Mouse (Mus musculus) E14TG2a.4 (cell line): ENCODE data around the gene Slc22a6.

Source experiments
- H3K27me3 ChIP-seq: 2 replicates; pipeline ENCODE4 v1.6.1; 2014; ENCODE audit warnings: low read length, control low read depth; ENCODE audit not compliant: insufficient read depth
- H3K36me3 ChIP-seq: 2 replicates; pipeline ENCODE4 v1.6.1; 2014; ENCODE audit warnings: low read length, control low read depth; ENCODE audit not compliant: insufficient read depth
- H3K4me1 ChIP-seq: replicated peaks from 2 replicates; pipeline ENCODE4 v1.6.1; 2014; ENCODE audit warnings: low read depth, low read length, control low read depth
- H3K4me3 ChIP-seq: replicated peaks from 2 replicates; pipeline ENCODE4 v1.5.1; 2014; ENCODE audit warnings: mild to moderate bottlenecking, low read length
- H3K9me3 ChIP-seq: 2 replicates; pipeline ENCODE4 v1.6.1; 2014; ENCODE audit warnings: low read length, control low read depth
- CTCF ChIP-seq: conservative IDR thresholded peaks from 2 replicates; pipeline ENCODE4 v1.5.1; 2014; ENCODE audit warnings: low read length
- NANOG ChIP-seq: IDR thresholded peaks from 2 replicates; pipeline ENCODE4 v1.6.1; 2014; ENCODE audit warnings: borderline replicate concordance, low read length, mixed read lengths
- POU5F1 ChIP-seq: IDR thresholded peaks from 2 replicates; pipeline ENCODE4 v1.6.1; 2014; ENCODE audit warnings: low read length, borderline replicate concordance

Gene Slc22a6

GRCm38 (mm10) chr19:8597269-8597668 is 20.6 kb upstream of the Slc22a6 start:
- Histone ChIP-seq H3K9me3 (no peaks in the 10 kb centered on the region), H3K27me3 (peaks cover 7% of the 10 kb centered on the region; the same call in 1 of the 2 replicates), H3K4me3 (no peak overlapping the region), H3K4me1 (peaks cover 12% of the 10 kb centered on the region), H3K36me3 (no peaks in the 10 kb centered on the region)
- TF ChIP-seq POU5F1: no peak
- no peak for TF ChIP-seq NANOG
- no peak for TF ChIP-seq CTCF

GRCm38 (mm10) chr19:8599229-8599628 is 18.6 kb upstream of the Slc22a6 start:
- H3K9me3 ChIP-seq: no peaks in the 10 kb centered on the region
- TF ChIP-seq NANOG: no peak
- TF ChIP-seq POU5F1: no peak
- no peak for TF ChIP-seq CTCF
- H3K4me3 ChIP-seq: no peak overlapping the region

DNA sequence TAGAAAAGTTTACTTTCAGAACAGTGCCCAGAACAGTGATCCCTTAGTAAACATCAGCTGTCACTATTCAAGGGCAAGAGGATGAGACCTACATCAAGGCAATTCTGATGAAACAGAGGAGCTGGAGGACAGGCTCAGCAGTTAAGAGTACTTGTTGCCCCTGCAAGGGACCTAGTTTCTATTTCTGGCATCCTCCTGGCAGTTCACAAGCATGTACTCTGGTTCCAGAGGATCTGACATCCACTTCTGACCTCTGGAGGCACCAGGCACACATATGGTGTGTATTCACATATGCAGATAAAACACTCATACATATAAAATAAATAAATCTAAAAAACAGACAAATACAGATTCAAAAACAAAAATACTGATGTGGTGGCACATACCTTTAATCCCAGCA is 15.9 kb upstream of the Slc22a6 start:
- H3K9me3 ChIP-seq: no peaks in the 10 kb centered on the region
- TF ChIP-seq CTCF (no peak), NANOG (no peak), POU5F1 (no peak)

More at GRCm38 (mm10) chr19:8599229-8599628, 18.6 kb upstream of the Slc22a6 start:
- Histone ChIP-seq H3K4me1 (peaks cover 7% of the 10 kb centered on the region), H3K27me3 (peaks cover 5% of the 10 kb centered on the region; the same call in 1 of the 2 replicates), H3K36me3 (no peaks in the 10 kb centered on the region)

GRCm38 (mm10) chr19:8602914-8603313 is 14.9 kb upstream of the Slc22a6 start:
- no peak for TF ChIP-seq CTCF
- TF ChIP-seq POU5F1: no peak
- no peak for TF ChIP-seq NANOG
- Histone ChIP-seq H3K9me3 (no peaks in the 10 kb centered on the region), H3K36me3 (no peaks in the 10 kb centered on the region), H3K4me1 (no peaks in the 10 kb centered on the region), H3K4me3 (no peak overlapping the region), H3K27me3 (no peaks in the 10 kb centered on the region)

More for the DNA sequence above, 15.9 kb upstream of the Slc22a6 start:
- no peak overlapping the region for H3K4me3 ChIP-seq
- H3K36me3 ChIP-seq: no peaks in the 10 kb centered on the region
- H3K4me1 ChIP-seq: no peaks in the 10 kb centered on the region
- H3K27me3 ChIP-seq: peaks cover 5% of the 10 kb centered on the region; the same call in 1 of the 2 replicates

- no peaks in the 10 kb centered on the region for H3K9me3 ChIP-seq
- H3K4me1 ChIP-seq: no peaks in the 10 kb centered on the region
- no peaks in the 10 kb centered on the region for H3K36me3 ChIP-seq
- TF ChIP-seq POU5F1 (no peak), CTCF (no peak), NANOG (no peak)
- H3K4me3 ChIP-seq: no peak overlapping the region
- H3K27me3 ChIP-seq: peaks cover 2% of the 10 kb centered on the region; the same call in 1 of the 2 replicates
Observed at GRCm38 (mm10) chr19:8604536-8605240, 13.2 kb upstream of the Slc22a6 start.

GRCm38 (mm10) chr19:8605241-8605558 is 12.6 kb upstream of the Slc22a6 start:
- Histone ChIP-seq H3K4me3 (no peak overlapping the region), H3K4me1 (peaks cover 4% of the 10 kb centered on the region; the same call in 1 of the 2 replicates), H3K27me3 (peaks cover 2% of the 10 kb centered on the region; the same call in 1 of the 2 replicates), H3K36me3 (no peaks in the 10 kb centered on the region), H3K9me3 (no peaks in the 10 kb centered on the region)
- TF ChIP-seq NANOG (no peak), POU5F1 (no peak), CTCF (no peak)

DNA sequence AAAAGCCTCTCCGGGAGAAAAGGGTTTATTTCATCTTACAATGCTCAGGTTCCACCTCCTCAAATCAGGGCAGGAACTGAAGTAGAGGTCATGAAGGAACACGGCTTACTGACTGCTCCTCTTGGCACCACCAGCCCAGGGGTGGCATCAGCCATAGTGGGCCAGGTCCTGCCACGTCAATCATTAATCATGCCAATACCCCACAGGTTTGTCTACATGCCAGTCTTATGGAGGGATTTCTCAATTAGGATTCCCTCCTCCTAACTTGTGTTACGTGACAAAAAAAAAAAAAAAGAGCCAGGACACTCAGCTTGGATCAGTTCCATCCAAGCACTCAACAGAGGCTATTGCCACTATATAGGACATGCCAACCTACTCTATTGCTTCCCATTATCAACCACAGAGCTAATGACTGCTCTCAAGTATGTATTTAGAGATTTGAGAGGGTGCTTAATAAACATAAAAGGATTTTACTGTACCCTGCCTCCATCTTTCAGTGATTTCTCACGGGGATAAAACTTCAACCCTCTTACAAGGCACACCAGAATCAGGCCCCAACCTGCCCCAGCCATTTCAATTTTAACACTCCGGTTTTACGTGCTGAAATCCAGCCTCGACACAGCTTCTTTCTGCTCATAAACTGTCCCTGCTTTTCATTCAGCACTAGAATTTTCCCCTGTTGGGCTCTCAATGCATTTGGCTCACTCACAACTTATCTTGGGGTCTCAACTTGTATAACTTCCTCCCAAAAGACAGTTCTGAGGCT is 6.3 kb upstream of the Slc22a6 start:
- Histone ChIP-seq H3K4me1 (peaks cover 7% of the 10 kb centered on the region; the same call in 1 of the 2 replicates), H3K4me3 (no peak overlapping the region), H3K36me3 (no peaks in the 10 kb centered on the region), H3K27me3 (peaks cover 2% of the 10 kb centered on the region; the same call in 1 of the 2 replicates), H3K9me3 (no peaks in the 10 kb centered on the region)
- no peak for TF ChIP-seq NANOG
- no peak for TF ChIP-seq CTCF
- no peak for TF ChIP-seq POU5F1

DNA sequence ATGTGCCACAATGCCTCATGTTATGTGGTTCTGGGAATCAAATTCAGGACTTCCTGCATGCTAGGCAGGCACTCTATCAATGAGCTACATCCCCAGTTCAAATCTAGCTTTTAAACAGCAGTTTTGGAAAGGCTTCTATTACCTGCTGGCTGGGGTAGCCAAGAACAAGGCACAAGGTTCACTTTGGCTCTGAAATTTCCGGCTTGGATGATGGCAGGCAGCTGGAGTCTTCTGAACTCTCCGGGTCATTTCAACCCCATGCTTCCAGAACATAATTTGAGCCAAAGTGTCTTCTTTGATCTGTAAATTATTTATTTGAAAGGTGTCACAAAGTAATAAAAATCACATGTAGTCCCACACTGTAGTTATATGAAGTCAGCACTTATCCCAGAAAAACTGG is 4.7 kb upstream of the Slc22a6 start:
- peaks cover 2% of the 10 kb centered on the region; the same call in 1 of the 2 replicates for H3K27me3 ChIP-seq
- H3K4me3 ChIP-seq: no peak overlapping the region
- TF ChIP-seq POU5F1 (no peak), CTCF (no peak), NANOG (no peak)
- peaks cover 7% of the 10 kb centered on the region; the same call in 1 of the 2 replicates for H3K4me1 ChIP-seq
- H3K9me3 ChIP-seq: no peaks in the 10 kb centered on the region
- H3K36me3 ChIP-seq: no peaks in the 10 kb centered on the region
